Mouse (Mus musculus): ENCODE results near the gene Ccdc62. TPM values are rescaled to one million over a fixed set of nuclear protein-coding genes. Genes with fewer than 3 reads are reported as not detected.

Ccdc62 gene
- polyA plus RNA-seq, 1 experiment from 2014 or later = 6.8 TPM

- Histone ChIP-seq H3K27ac (ENCODE audit: low read length) (no peak within 1 kb of the TSS), H3K4me2 (ENCODE audit: low read depth, low read length) (no peak within 1 kb of the TSS), H3K4me1 (ENCODE audit: control insufficient read depth, insufficient read depth, low read length) (peaks cover 4% of the 10 kb centered on the region; the same call in 1 of the 2 replicates), H3K27me3 (ENCODE audit: control insufficient read depth, insufficient read depth, low read length) (no peaks in the 10 kb centered on the region), H3K4me3 (replicated peaks; ENCODE audit: low read length) (no peak within 1 kb of the TSS), H3K9me3 (replicated peaks; ENCODE audit: control insufficient read depth, low read length) (no peaks in the 10 kb centered on the region), H3K9ac (ENCODE audit: low read length) (no peak within 1 kb of the TSS), H3K36me3 (ENCODE audit: control insufficient read depth, insufficient read depth, low read length) (peaks cover 17% of the 10 kb centered on the region; the same call in 1 of the 2 replicates)
- 92% methylated on average over 9 of the region's 9 CpGs for WGBS
- no peak for ATAC-seq (ENCODE audit: insufficient read depth, low FRiP score)
Measured at GRCm38 (mm10) chr5:123927118-123927517, 3.4 kb upstream of the Ccdc62 start, which contains the start of gene Gm43518. Gm43518 (plus strand) TSS chr5:123927418.

GRCm38 (mm10) chr5:123931131-123931530 is 652 bp downstream of the Ccdc62 start:
- WGBS = 47% methylated on average over 13 of the region's 13 CpGs
- H3K27ac ChIP-seq (ENCODE audit: low read length) = peak overlapping the region; percentile 92; the same call in 1 of the 2 replicates

GRCm38 (mm10) chr5:123932927-123933326 is 2.4 kb downstream of the Ccdc62 start:
- Histone ChIP-seq H3K4me2 (ENCODE audit: low read depth, low read length) (no peak overlapping the region), H3K27ac (ENCODE audit: low read length) (no peak overlapping the region), H3K9me3 (replicated peaks; ENCODE audit: control insufficient read depth, low read length) (no peaks in the 10 kb centered on the region), H3K27me3 (ENCODE audit: control insufficient read depth, insufficient read depth, low read length) (no peaks in the 10 kb centered on the region), H3K4me3 (replicated peaks; ENCODE audit: low read length) (no peak overlapping the region), H3K9ac (ENCODE audit: low read length) (no peak overlapping the region), H3K36me3 (ENCODE audit: control insufficient read depth, insufficient read depth, low read length) (0 out of 2 replicates have a peak, but pooled peaks cover 5% of the 10 kb centered on the region), H3K4me1 (ENCODE audit: control insufficient read depth, insufficient read depth, low read length) (peaks cover 7% of the 10 kb centered on the region; the same call in 1 of the 2 replicates)
- ATAC-seq (ENCODE audit: insufficient read depth, low FRiP score) = no peak

More at GRCm38 (mm10) chr5:123931131-123931530, 652 bp downstream of the Ccdc62 start:
- Histone ChIP-seq H3K9ac (ENCODE audit: low read length) (peak overlapping the region; percentile 95), H3K4me3 (replicated peaks; ENCODE audit: low read length) (peak overlapping the region; percentile 82), H3K9me3 (replicated peaks; ENCODE audit: control insufficient read depth, low read length) (no peaks in the 10 kb centered on the region), H3K27me3 (ENCODE audit: control insufficient read depth, insufficient read depth, low read length) (no peaks in the 10 kb centered on the region), H3K36me3 (ENCODE audit: control insufficient read depth, insufficient read depth, low read length) (0 out of 2 replicates have a peak, but pooled peaks cover 8% of the 10 kb centered on the region), H3K4me1 (ENCODE audit: control insufficient read depth, insufficient read depth, low read length) (peaks cover 7% of the 10 kb centered on the region; the same call in 1 of the 2 replicates), H3K4me2 (ENCODE audit: low read depth, low read length) (peak overlapping the region; percentile 88)
- no peak for ATAC-seq (ENCODE audit: insufficient read depth, low FRiP score)

GRCm38 (mm10) chr5:123933556-123933955 is 3.1 kb downstream of the Ccdc62 start:
- Histone ChIP-seq H3K27ac (ENCODE audit: low read length) (no peak overlapping the region), H3K27me3 (ENCODE audit: control insufficient read depth, insufficient read depth, low read length) (no peaks in the 10 kb centered on the region), H3K4me3 (replicated peaks; ENCODE audit: low read length) (no peak overlapping the region), H3K9ac (ENCODE audit: low read length) (no peak overlapping the region), H3K9me3 (replicated peaks; ENCODE audit: control insufficient read depth, low read length) (no peaks in the 10 kb centered on the region), H3K36me3 (ENCODE audit: control insufficient read depth, insufficient read depth, low read length) (no peaks in the 10 kb centered on the region), H3K4me1 (ENCODE audit: control insufficient read depth, insufficient read depth, low read length) (peaks cover 7% of the 10 kb centered on the region; the same call in 1 of the 2 replicates), H3K4me2 (ENCODE audit: low read depth, low read length) (no peak overlapping the region)
- ATAC-seq (ENCODE audit: insufficient read depth, low FRiP score) = no peak
- WGBS = 79% methylated on average over 12 of the region's 12 CpGs

- H3K4me3 ChIP-seq (replicated peaks; ENCODE audit: low read length) = no peak overlapping the region
- no peak for ATAC-seq (ENCODE audit: insufficient read depth, low FRiP score)
- H3K9ac ChIP-seq (ENCODE audit: low read length) = no peak overlapping the region
- no peak overlapping the region for H3K27ac ChIP-seq (ENCODE audit: low read length)
- H3K27me3 ChIP-seq (ENCODE audit: control insufficient read depth, insufficient read depth, low read length) = no peaks in the 10 kb centered on the region
- H3K9me3 ChIP-seq (replicated peaks; ENCODE audit: control insufficient read depth, low read length) = no peaks in the 10 kb centered on the region
- H3K4me2 ChIP-seq (ENCODE audit: low read depth, low read length) = no peak overlapping the region
- peaks cover 7% of the 10 kb centered on the region; the same call in 1 of the 2 replicates for H3K4me1 ChIP-seq (ENCODE audit: control insufficient read depth, insufficient read depth, low read length)
- no peaks in the 10 kb centered on the region for H3K36me3 ChIP-seq (ENCODE audit: control insufficient read depth, insufficient read depth, low read length)
- 41% methylated on average over 18 of the region's 18 CpGs for WGBS
Measured at GRCm38 (mm10) chr5:123933957-123934591, 3.6 kb downstream of the Ccdc62 start.

GRCm38 (mm10) chr5:123935931-123936330 is 5.5 kb downstream of the Ccdc62 start:
- Histone ChIP-seq H3K9me3 (replicated peaks; ENCODE audit: control insufficient read depth, low read length) (no peaks in the 10 kb centered on the region), H3K4me3 (replicated peaks; ENCODE audit: low read length) (no peak overlapping the region), H3K36me3 (ENCODE audit: control insufficient read depth, insufficient read depth, low read length) (no peaks in the 10 kb centered on the region), H3K27ac (ENCODE audit: low read length) (no peak overlapping the region), H3K27me3 (ENCODE audit: control insufficient read depth, insufficient read depth, low read length) (no peaks in the 10 kb centered on the region), H3K4me1 (ENCODE audit: control insufficient read depth, insufficient read depth, low read length) (peaks cover 7% of the 10 kb centered on the region; the same call in 1 of the 2 replicates), H3K9ac (ENCODE audit: low read length) (no peak overlapping the region), H3K4me2 (ENCODE audit: low read depth, low read length) (no peak overlapping the region)
- 85% methylated on average over 5 of the region's 5 CpGs for WGBS
- no peak for ATAC-seq (ENCODE audit: insufficient read depth, low FRiP score)

- H3K4me3 ChIP-seq (replicated peaks; ENCODE audit: low read length) = no peak overlapping the region
- ATAC-seq (ENCODE audit: insufficient read depth, low FRiP score) = no peak
- H3K9ac ChIP-seq (ENCODE audit: low read length) = no peak overlapping the region
- no peaks in the 10 kb centered on the region for H3K9me3 ChIP-seq (replicated peaks; ENCODE audit: control insufficient read depth, low read length)
- no peaks in the 10 kb centered on the region for H3K27me3 ChIP-seq (ENCODE audit: control insufficient read depth, insufficient read depth, low read length)
- H3K4me1 ChIP-seq (ENCODE audit: control insufficient read depth, insufficient read depth, low read length) = peaks cover 3% of the 10 kb centered on the region; the same call in 1 of the 2 replicates
- WGBS = 80% methylated on average over 5 of the region's 5 CpGs
- H3K27ac ChIP-seq (ENCODE audit: low read length) = no peak overlapping the region
- H3K4me2 ChIP-seq (ENCODE audit: low read depth, low read length) = no peak overlapping the region
- no peaks in the 10 kb centered on the region for H3K36me3 ChIP-seq (ENCODE audit: control insufficient read depth, insufficient read depth, low read length)
Measured at GRCm38 (mm10) chr5:123938479-123938878, 8.0 kb downstream of the Ccdc62 start.

GRCm38 (mm10) chr5:123946546-123946945 is 16.1 kb downstream of the Ccdc62 start:
- no peaks in the 10 kb centered on the region for H3K9me3 ChIP-seq (replicated peaks; ENCODE audit: control insufficient read depth, low read length)
- H3K4me1 ChIP-seq (ENCODE audit: control insufficient read depth, insufficient read depth, low read length) = no peaks in the 10 kb centered on the region
- no peak overlapping the region for H3K9ac ChIP-seq (ENCODE audit: low read length)
- ATAC-seq (ENCODE audit: insufficient read depth, low FRiP score) = no peak
- no peaks in the 10 kb centered on the region for H3K36me3 ChIP-seq (ENCODE audit: control insufficient read depth, insufficient read depth, low read length)
- H3K4me2 ChIP-seq (ENCODE audit: low read depth, low read length) = no peak overlapping the region
- H3K4me3 ChIP-seq (replicated peaks; ENCODE audit: low read length) = no peak overlapping the region
- no peaks in the 10 kb centered on the region for H3K27me3 ChIP-seq (ENCODE audit: control insufficient read depth, insufficient read depth, low read length)
- 43% methylated on average over 4 of the region's 4 CpGs for WGBS
- no peak overlapping the region for H3K27ac ChIP-seq (ENCODE audit: low read length)

GRCm38 (mm10) chr5:123947041-123947761 is 16.7 kb downstream of the Ccdc62 start:
- no peak overlapping the region for H3K4me3 ChIP-seq (replicated peaks; ENCODE audit: low read length)
- no peaks in the 10 kb centered on the region for H3K36me3 ChIP-seq (ENCODE audit: control insufficient read depth, insufficient read depth, low read length)
- H3K9ac ChIP-seq (ENCODE audit: low read length) = no peak overlapping the region
- H3K27me3 ChIP-seq (ENCODE audit: control insufficient read depth, insufficient read depth, low read length) = no peaks in the 10 kb centered on the region
- ATAC-seq (ENCODE audit: insufficient read depth, low FRiP score) = no peak
- H3K27ac ChIP-seq (ENCODE audit: low read length) = no peak overlapping the region
- H3K9me3 ChIP-seq (replicated peaks; ENCODE audit: control insufficient read depth, low read length) = no peaks in the 10 kb centered on the region
- 48% methylated on average over 7 of the region's 7 CpGs for WGBS
- no peak overlapping the region for H3K4me2 ChIP-seq (ENCODE audit: low read depth, low read length)
- H3K4me1 ChIP-seq (ENCODE audit: control insufficient read depth, insufficient read depth, low read length) = no peaks in the 10 kb centered on the region
